Mouse (Mus musculus) midbrain, postnatal 0 days (tissue): ENCODE measurements around the gene Mfsd2b. TPM values are rescaled to one million over a fixed set of nuclear protein-coding genes. Genes with fewer than 3 reads are reported as not detected.

Experiments used
- ATAC-seq: fragments of 200-750 bp; cut with Nextera tagmentation; 2 replicates; pipeline ENCODE4 v1.8.0; 2017; ENCODE audit warnings: moderate number of reproducible peaks, mild to moderate bottlenecking, moderate TSS enrichment, moderate library complexity; ENCODE audit not compliant: low FRiP score
- DNase-seq: peaks from one replicate; pipeline ENCODE4 v3.0.0-alpha.2; 2015; ENCODE audit warnings: low spot score
- H3K27ac ChIP-seq: fragments of 300-500 bp; sonication (generic); 2 replicates; pipeline ENCODE4 v1.5.1; 2014; ENCODE audit warnings: low read depth, mild to moderate bottlenecking, low read length, mixed read lengths
- H3K27me3 ChIP-seq: fragments of 300-500 bp; sonication (generic); 2 replicates; pipeline ENCODE4 v1.6.1; 2014; ENCODE audit warnings: low read length, control low read depth, mixed read lengths; ENCODE audit not compliant: insufficient read depth
- H3K36me3 ChIP-seq: fragments of 300-500 bp; sonication (generic); 2 replicates; pipeline ENCODE4 v1.6.1; 2014; ENCODE audit warnings: low read length, control low read depth, mixed read lengths; ENCODE audit not compliant: insufficient read depth
- H3K4me1 ChIP-seq: fragments of 300-500 bp; sonication (generic); 2 replicates; pipeline ENCODE4 v1.6.1; 2014; ENCODE audit warnings: mild to moderate bottlenecking, control low read depth, antibody characterized with exemption, low read length, mixed read lengths; ENCODE audit not compliant: insufficient read depth
- H3K4me2 ChIP-seq: fragments of 300-500 bp; sonication (generic); 2 replicates; pipeline ENCODE4 v1.6.1; 2014; ENCODE audit warnings: low read depth, mild to moderate bottlenecking, low read length, mixed read lengths; ENCODE audit not compliant: poor library complexity, severe bottlenecking
- H3K4me3 ChIP-seq: fragments of 300-500 bp; sonication (generic); 2 replicates; pipeline ENCODE4 v1.5.1; 2014; ENCODE audit warnings: low read depth, mild to moderate bottlenecking, low read length, moderate library complexity
- H3K9ac ChIP-seq: fragments of 300-500 bp; sonication (generic); replicated peaks from 2 replicates; pipeline ENCODE4 v1.6.1; 2014; ENCODE audit warnings: mild to moderate bottlenecking, low read length, moderate library complexity, mixed read lengths; ENCODE audit not compliant: poor library complexity, severe bottlenecking
- H3K9me3 ChIP-seq: fragments of 300-500 bp; sonication (generic); 2 replicates; pipeline ENCODE4 v1.6.1; 2016; ENCODE audit warnings: low read length, control low read depth
- CTCF ChIP-seq: IDR thresholded peaks from 2 replicates; pipeline ENCODE4 v1.5.1; 2016; ENCODE audit warnings: antibody characterized with exemption, mild to moderate bottlenecking
- WGBS: fragments of 180-500 bp; shearing (Covaris S2); extraction: QIAGEN DNeasy Blood & Tissue Kit; methylation state at CpG from one replicate; pipeline ENCODE4 v1.1.7; 2014; 5-methylcytosine and 5-hydroxymethylcytosine counted together
- polyA plus RNA-seq: library from polyadenylated mRNA; unstranded; fragments of >200 nt; fragmentation: Nextera tagmentation; extraction: Ambion mirVana; gene quantifications from 2 replicates; pipeline ENCODE4 v1.2.1, GENCODE M21; 2015
- total RNA-seq: library from RNA; depleted of rRNA; stranded (reverse); fragments of >200 nt; gene quantifications from 2 replicates; pipeline ENCODE4 v1.2.3, GENCODE M21; 2014

Mfsd2b gene
- total and polyA plus RNA-seq, 2 experiments from 2014 or later: 1.1 to 1.5 TPM

GRCm38 (mm10) chr12:4872273-4872672 is 1.9 kb downstream of the Mfsd2b start:
- ATAC-seq: no peak
- no peak for DNase-seq
- Histone ChIP-seq H3K4me3 (no peak overlapping the region), H3K4me1 (peaks cover 5% of the 10 kb centered on the region; the same call in 1 of the 2 replicates), H3K4me2 (no peak overlapping the region), H3K27ac (no peak overlapping the region), H3K9me3 (no peaks in the 10 kb centered on the region), H3K36me3 (no peaks in the 10 kb centered on the region), H3K27me3 (no peaks in the 10 kb centered on the region), H3K9ac (no peak overlapping the region)
- peak; percentile 23 for TF ChIP-seq CTCF
- 56% methylated on average over 4 of the region's 4 CpGs for WGBS

- H3K27me3 ChIP-seq: no peaks in the 10 kb centered on the region
- H3K36me3 ChIP-seq: no peaks in the 10 kb centered on the region
- DNase-seq: no peak
- no peak overlapping the region for H3K27ac ChIP-seq
- no peak overlapping the region for H3K9ac ChIP-seq
- no peak overlapping the region for H3K4me3 ChIP-seq
- no peak for TF ChIP-seq CTCF
- H3K4me1 ChIP-seq: peaks cover 5% of the 10 kb centered on the region; the same call in 1 of the 2 replicates
- H3K4me2 ChIP-seq: no peak overlapping the region
- ATAC-seq: no peak
- WGBS: 86% methylated on average over 5 of the region's 5 CpGs
- no peaks in the 10 kb centered on the region for H3K9me3 ChIP-seq
Observed at GRCm38 (mm10) chr12:4871260-4871659, 2.9 kb downstream of the Mfsd2b start.

- 83% methylated on average over 8 of the region's 8 CpGs for WGBS
- DNase-seq (no peak), ATAC-seq (no peak)
- Histone ChIP-seq H3K4me3 (no peak overlapping the region), H3K9me3 (no peaks in the 10 kb centered on the region), H3K36me3 (no peaks in the 10 kb centered on the region), H3K4me2 (no peak overlapping the region), H3K27me3 (no peaks in the 10 kb centered on the region), H3K4me1 (0 out of 2 replicates have a peak, but pooled peaks cover under 1% of the 10 kb centered on the region), H3K9ac (no peak overlapping the region), H3K27ac (no peak overlapping the region)
- TF ChIP-seq CTCF: no peak
Observed at GRCm38 (mm10) chr12:4868924-4869323, 5.2 kb downstream of the Mfsd2b start.

- H3K4me3 ChIP-seq: no peak overlapping the region
- WGBS: 72% methylated on average over 4 of the region's 4 CpGs
- no peaks in the 10 kb centered on the region for H3K9me3 ChIP-seq
- H3K4me2 ChIP-seq: no peak overlapping the region
- no peaks in the 10 kb centered on the region for H3K4me1 ChIP-seq
- no peaks in the 10 kb centered on the region for H3K36me3 ChIP-seq
- ATAC-seq (no peak), DNase-seq (no peak)
- no peaks in the 10 kb centered on the region for H3K27me3 ChIP-seq
- H3K27ac ChIP-seq: no peak overlapping the region
- no peak for TF ChIP-seq CTCF
- no peak overlapping the region for H3K9ac ChIP-seq
Observed at GRCm38 (mm10) chr12:4864338-4864690, 9.8 kb downstream of the Mfsd2b start.

GRCm38 (mm10) chr12:4863654-4864337 is 10.4 kb downstream of the Mfsd2b start:
- H3K4me3 ChIP-seq: no peak overlapping the region
- DNase-seq (no peak), ATAC-seq (no peak)
- H3K36me3 ChIP-seq: no peaks in the 10 kb centered on the region
- 73% methylated on average over 4 of the region's 4 CpGs for WGBS
- no peak for TF ChIP-seq CTCF
- H3K27ac ChIP-seq: no peak overlapping the region
- no peaks in the 10 kb centered on the region for H3K27me3 ChIP-seq
- no peak overlapping the region for H3K9ac ChIP-seq
- H3K4me1 ChIP-seq: no peaks in the 10 kb centered on the region
- no peaks in the 10 kb centered on the region for H3K9me3 ChIP-seq
- H3K4me2 ChIP-seq: no peak overlapping the region

- H3K4me3 ChIP-seq: no peak overlapping the region
- ATAC-seq (no peak), DNase-seq (no peak)
- H3K9ac ChIP-seq: no peak overlapping the region
- H3K27me3 ChIP-seq: no peaks in the 10 kb centered on the region
- H3K9me3 ChIP-seq: no peaks in the 10 kb centered on the region
- H3K4me2 ChIP-seq: no peak overlapping the region
- peak; percentile 37; the same call in 1 of the 2 replicates for TF ChIP-seq CTCF
- no peak overlapping the region for H3K27ac ChIP-seq
- H3K4me1 ChIP-seq: no peaks in the 10 kb centered on the region
- 96% methylated on average over 4 of the region's 4 CpGs for WGBS
- H3K36me3 ChIP-seq: 0 out of 2 replicates have a peak, but pooled peaks cover 4% of the 10 kb centered on the region
Observed at GRCm38 (mm10) chr12:4862672-4863071, 11.5 kb downstream of the Mfsd2b start.
